Mouse (Mus musculus) fibroblast of lung, adult 2 months (primary cell): ENCODE results near the gene Stard9.
"Not testable (repeated sequence)": the region's sequence is repeated elsewhere in the genome, so short reads cannot be mapped to it uniquely, and the experiment has no call there.

ENCODE experiments used
- DNase-seq: peaks from one replicate; pipeline ENCODE4 v3.0.0-alpha.2; 2011; ENCODE audit warnings: low read depth

Stard9 gene

DNA sequence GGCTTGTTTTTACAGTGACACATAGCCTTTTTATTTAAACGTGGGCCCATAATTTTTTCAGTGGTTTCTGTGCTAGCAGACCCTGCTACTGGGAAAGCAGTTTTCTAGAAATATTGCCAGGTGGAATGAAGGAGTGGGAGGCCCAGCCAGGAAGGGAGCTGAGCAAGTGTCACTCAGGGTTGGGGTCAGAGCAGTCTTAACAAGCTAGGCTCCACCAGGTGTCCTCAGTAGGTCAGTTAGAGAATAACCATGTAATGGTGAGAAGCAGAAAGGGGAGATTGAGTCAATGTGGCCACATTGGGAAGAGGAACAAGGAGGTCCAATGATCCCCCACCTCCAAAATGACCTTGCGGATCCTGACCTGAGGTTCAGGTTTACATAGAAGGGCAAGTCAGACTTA is 25.8 kb downstream of the Stard9 start:
- DNase-seq = no peak

GRCm38 (mm10) chr2:120655905-120656304 is 27.0 kb downstream of the Stard9 start:
- DNase-seq = no peak

DNA sequence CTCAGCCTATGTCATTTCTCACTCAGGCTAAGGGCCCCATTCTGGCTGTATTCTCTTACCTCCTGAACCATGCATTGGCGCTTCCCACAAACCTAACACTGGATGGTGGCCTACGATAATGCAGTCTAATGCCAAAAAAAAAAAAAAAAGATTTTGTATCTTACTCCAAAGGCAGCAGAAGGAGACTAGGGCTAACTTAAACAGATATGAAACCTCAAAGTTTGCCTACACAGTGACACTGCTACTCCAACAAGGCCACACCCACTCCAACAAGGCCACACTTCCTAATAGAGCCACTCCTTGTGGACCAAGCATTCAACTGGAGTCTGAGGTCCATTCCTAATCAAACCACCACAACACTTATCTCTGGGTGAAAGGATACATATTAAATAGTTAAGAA is 27.8 kb downstream of the Stard9 start:
- DNase-seq = no peak

DNA sequence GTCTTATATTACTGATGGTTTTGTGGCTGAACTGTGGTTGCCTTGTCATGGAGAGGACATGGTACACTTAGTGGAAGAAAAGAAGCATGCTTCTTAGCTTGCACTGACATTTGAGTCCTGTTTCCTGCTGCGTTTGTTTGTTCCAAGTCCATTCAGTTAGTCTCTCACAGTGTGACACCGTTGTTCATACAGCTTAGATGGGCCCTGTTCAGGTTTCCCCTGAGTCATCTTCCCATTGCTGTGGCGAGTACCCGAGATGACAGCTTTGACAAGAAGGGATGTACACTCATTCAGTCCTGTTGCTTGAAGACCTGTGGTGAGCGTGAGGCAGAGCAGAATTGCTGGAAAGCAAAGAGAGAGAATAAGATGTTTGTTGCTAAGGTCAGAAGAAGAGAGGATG is 29.6 kb downstream of the Stard9 start:
- DNase-seq = no peak

DNA sequence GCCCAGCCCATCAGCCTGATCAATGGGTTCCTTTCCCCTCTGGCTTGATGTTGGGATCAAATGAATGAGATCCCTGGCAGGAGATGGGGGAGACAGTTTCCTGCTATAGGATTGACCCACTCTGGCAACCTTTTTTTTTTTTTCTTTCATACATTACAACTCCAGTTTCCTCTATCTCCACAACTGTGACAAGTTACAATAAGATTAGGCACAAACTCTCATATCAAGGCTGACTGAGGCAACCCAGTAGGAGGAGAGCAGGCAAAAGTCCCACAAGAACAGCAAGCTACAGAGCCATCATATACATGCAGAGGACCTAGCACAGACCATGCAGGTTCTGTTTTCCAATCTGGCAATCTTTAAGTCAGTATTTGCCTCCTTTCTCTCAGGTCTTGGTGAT is 30.4 kb downstream of the Stard9 start:
- no peak for DNase-seq

DNA sequence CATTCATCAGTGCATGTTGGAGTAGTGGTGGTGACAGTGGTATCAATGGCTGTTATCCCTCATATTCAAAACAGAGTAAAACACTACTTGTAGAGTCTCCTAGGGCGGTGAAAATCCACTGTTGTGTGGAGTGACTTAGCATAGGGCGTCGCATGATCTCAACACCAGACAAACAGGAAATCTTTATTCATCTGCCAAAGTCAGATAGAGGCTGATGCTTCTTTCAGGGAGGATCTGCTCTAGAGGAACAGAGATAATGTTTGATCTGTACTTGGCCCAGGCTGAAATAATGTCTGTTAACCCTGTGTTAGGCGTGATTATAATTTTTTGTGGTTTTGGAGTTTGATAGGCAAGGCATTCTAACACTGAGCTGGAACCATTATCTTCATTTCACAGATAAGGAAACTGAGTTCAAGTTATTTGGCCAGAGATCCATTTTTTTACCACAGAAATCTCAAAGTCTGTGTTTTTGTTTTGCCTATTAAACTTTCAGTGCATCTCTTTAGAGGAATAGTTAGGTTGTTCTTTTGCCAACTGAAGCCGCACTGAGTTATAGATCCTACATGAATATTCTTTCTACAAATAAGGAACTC is 31.7 kb downstream of the Stard9 start:
- no peak for DNase-seq

GRCm38 (mm10) chr2:120662766-120663165 is 33.8 kb downstream of the Stard9 start:
- no peak for DNase-seq

- DNase-seq = no peak
Observed at GRCm38 (mm10) chr2:120663491-120664154, 34.7 kb downstream of the Stard9 start.

- DNase-seq = no peak
Observed at GRCm38 (mm10) chr2:120667446-120667845, 38.5 kb downstream of the Stard9 start.

GRCm38 (mm10) chr2:120670253-120670652 is 41.3 kb downstream of the Stard9 start:
- DNase-seq = peak; percentile 8

GRCm38 (mm10) chr2:120681151-120681550 is 52.2 kb downstream of the Stard9 start:
- DNase-seq = not testable (repeated sequence)

DNA sequence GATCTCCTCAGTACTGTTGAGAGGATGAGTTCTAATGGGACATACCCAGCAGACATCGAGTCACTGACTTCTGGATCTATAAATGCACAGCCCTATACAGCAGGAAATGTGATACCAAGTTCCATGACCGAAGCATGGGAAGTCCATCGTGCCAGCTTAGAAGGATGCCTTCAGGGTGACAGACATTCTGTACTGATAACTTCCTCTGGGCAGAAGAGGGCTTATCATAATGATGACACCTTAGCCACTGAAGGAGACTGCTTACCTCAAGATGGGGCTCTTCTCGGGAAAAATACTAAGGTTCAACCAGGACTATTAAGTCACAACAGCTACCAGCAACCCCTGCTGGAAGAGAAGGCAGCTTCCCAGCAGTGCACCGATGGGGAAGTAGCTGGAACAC is 68.8 kb downstream of the Stard9 start:
- no peak for DNase-seq

- no peak for DNase-seq
Observed at GRCm38 (mm10) chr2:120700379-120700885, 71.5 kb downstream of the Stard9 start.

DNA sequence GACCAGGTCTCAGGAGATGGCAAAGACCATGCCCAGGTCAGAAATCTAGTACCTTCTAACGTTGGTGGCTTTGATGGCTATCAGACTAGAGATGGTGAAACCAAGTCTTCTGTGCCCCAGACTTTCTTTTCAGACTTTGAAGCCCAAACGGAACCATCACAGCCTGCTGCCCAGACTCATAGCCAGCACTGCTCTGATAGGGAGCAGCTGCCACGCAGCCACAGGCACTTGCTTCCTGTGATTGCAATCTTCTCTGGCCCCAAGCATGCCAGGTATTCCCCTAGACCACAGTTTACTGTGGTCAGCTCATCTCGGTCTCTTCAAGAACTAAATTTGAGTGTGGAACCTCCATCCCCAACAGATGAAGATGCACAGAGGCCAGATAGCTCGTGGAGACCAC is 73.8 kb downstream of the Stard9 start:
- DNase-seq = no peak

DNA sequence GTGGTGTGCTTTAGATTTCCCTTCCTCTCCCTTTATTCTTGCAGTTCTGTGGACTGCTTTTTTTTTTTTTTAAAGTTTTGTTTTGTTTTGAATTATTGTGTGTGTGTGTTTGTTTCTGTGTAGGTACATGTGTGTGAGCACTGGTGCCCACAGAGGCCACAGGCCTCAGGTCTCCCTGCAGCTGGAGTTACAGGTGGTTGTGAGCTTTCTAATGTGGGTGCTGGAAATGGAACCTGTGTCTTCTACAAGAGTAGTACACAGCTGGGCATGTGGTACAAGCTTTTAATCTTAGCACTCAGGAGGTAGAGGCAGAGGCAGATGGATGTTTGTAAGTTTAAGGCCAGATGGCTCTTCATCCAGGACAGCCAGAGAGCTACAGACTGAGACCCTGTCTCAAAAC is 78.1 kb downstream of the Stard9 start:
- DNase-seq = no peak

DNA sequence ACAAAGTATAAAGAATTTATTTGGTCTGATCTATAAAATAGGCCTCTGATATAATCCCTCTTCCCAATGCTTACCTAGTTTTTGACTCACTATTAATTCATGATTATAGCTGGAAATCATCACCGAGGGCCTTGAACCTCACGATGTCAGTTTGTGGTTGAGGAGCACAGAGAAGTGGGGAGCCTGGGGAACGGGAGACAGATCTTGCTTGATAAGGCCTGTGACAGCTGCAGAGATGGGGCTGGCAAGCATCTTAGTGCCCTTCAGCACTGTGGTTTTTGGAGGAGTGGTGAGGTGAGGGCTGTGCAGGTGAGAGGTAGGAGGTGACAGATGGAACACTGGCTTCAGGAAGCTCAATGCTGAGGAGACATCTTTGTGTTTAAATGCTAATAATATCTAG is 81.2 kb downstream of the Stard9 start:
- no peak for DNase-seq

DNA sequence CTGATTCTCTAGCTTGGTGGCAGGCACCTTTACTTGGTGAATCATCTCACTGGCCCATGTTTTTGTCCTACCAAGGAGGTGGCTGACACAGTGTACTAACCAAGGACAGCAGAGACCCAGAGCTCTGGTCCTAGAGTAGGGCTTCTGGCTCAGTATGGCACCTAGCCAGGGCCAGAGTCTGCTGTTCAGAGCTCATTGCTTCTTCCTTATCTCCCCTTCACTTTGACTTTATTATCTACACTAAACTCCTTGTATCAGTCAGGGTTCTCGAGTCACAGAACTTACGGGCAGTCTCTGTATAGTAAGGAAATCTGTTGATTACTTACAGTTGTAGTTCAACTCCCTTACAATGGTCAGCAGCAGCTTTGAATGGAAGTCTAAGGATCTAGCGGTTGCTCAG is 82.0 kb downstream of the Stard9 start:
- DNase-seq = no peak

GRCm38 (mm10) chr2:120713441-120713840 is 84.5 kb downstream of the Stard9 start:
- DNase-seq = no peak

DNA sequence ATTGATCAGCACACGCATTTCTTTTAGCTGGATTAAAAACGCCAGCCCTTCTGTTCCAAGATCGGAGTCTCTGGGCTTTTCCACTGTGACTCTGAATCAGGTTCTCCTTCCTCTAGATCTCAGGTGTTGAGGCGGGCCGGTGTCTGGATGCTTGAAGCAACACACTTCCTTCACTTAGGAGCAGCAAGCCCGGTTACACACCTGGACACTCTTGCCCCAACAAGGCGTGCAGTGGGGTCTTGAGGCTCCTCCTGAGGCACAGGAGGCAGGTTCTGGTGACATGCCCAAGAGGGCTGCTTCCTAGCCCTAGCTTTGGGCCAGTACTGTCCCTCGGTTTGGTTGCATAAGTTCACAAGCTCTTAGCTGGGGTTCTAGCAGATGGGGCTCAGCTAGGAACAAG is 89.6 kb downstream of the Stard9 start:
- no peak for DNase-seq

DNA sequence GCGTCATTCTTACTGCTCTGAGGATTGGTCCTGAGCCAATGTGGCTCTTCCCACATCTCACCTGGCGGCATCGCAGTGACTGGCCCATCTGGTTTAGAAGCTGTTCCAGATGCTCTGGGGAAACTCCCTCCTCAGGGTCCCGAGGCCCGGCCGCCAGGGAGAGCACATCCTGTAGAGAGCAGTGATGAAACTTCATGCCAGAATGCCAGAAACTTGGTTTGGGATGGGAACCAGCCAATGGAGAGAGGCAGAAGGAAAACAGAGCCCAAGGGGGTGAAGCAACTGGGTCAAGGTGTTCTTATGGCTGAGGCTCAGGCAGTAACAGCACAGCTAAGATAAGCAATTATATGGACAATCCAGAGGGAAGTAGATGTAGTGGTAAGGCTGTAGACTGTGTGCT is 91.9 kb downstream of the Stard9 start:
- DNase-seq = no peak

DNA sequence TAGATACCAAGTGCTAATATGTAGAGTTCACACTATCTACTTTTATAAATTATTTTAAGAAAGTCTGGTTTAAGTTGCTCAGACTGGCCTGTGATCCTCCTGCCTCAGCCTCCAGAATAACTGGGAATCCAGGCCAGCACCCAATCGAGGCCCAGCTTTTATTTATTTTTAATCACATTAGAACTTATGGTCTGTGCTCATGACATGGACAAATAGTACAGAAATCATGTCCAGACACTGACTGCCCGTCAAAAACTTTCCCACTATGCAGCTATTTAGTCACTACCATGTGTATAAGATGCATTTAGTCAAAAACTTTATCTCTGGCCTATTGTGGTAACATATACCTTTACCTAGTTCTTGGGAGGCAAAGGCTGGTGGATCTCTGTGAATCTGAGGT is 93.0 kb downstream of the Stard9 start:
- DNase-seq = no peak

- DNase-seq = no peak
Observed at GRCm38 (mm10) chr2:120722491-120722890, 93.6 kb downstream of the Stard9 start.

GRCm38 (mm10) chr2:120723621-120724020 is 94.7 kb downstream of the Stard9 start:
- DNase-seq = no peak

DNA sequence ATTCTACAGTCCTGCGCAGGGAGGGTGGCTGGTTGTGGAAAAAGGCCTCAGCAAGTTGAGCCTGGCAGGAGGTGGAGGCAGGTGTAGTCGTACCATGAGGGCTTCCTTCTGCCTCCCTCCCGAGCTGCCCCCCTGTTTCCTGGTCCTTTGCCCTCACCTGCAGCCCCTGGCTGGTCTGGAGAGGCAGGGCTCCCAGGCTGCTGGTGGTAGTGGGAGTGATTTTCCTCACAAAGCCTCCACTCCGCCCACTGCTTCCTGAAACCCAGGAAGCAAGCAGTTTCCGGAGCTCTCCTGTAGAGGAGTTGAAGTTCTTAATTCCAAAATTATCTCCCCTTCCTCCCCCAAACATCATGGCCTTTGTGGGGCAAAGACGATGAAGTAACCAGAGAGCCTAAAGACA is 95.3 kb downstream of the Stard9 start:
- DNase-seq = no peak
